Mouse (Mus musculus) myocyte (in vitro differentiated cells): ENCODE results near the gene Eid3. TPM values are rescaled to one million over a fixed set of nuclear protein-coding genes. Genes with fewer than 3 reads are reported as not detected.

Experiments
- H3K27me3 ChIP-seq: one replicate; pipeline ENCODE4 v1.6.1; 2011; ENCODE audit not compliant: control insufficient read depth, insufficient read depth, insufficient read length
- H3K36me3 ChIP-seq: one replicate; pipeline ENCODE4 v1.6.1; 2011; ENCODE audit not compliant: control insufficient read depth, insufficient read depth
- H3K4me2 ChIP-seq: one replicate; pipeline ENCODE4 v1.6.1; 2011; ENCODE audit warnings: low read depth, control low read depth
- H3K4me3 ChIP-seq: one replicate; pipeline ENCODE4 v1.5.1; 2011; ENCODE audit warnings: mild to moderate bottlenecking, control low read depth, moderate library complexity
- H3K79me2 ChIP-seq: one replicate; pipeline ENCODE4 v1.6.1; 2011; ENCODE audit not compliant: control insufficient read depth, insufficient read depth
- H3ac ChIP-seq: one replicate; pipeline ENCODE4 v1.6.1; 2011; ENCODE audit not compliant: control insufficient read depth, insufficient read length
- CEBPB ChIP-seq: IDR thresholded peaks from 2 replicates; pipeline ENCODE4 v1.6.1; 2011; ENCODE audit warnings: mild to moderate bottlenecking, moderate library complexity; ENCODE audit not compliant: poor library complexity, insufficient read depth, severe bottlenecking
- E2F4 ChIP-seq: IDR thresholded peaks from one replicate; pipeline ENCODE4 v1.6.1; 2011; ENCODE audit warnings: mild to moderate bottlenecking, control low read depth, moderate library complexity; ENCODE audit not compliant: insufficient read depth
- MAX ChIP-seq: IDR thresholded peaks from one replicate; pipeline ENCODE4 v1.6.1; 2011; ENCODE audit warnings: low read depth, mild to moderate bottlenecking, control low read depth
- MYOD1 ChIP-seq, 3 experiments: IDR thresholded peaks; one replicate each; pipeline ENCODE4 v1.6.1; 2011; ENCODE audit warnings: control low read depth in 2 of 3, low read depth in 2 of 3, mild to moderate bottlenecking in 2 of 3, moderate library complexity in 1 of 3; ENCODE audit not compliant: insufficient read length in 2 of 3, control insufficient read depth in 1 of 3
- MYOG ChIP-seq, 3 experiments: IDR thresholded peaks; one replicate each; pipeline ENCODE4 v1.6.1; 2011; ENCODE audit warnings: control low read depth in 2 of 3, low read depth in 2 of 3, mild to moderate bottlenecking in 2 of 3; ENCODE audit not compliant: insufficient read length in 2 of 3, control insufficient read depth in 1 of 3, insufficient read depth in 1 of 3
- POLR2A ChIP-seq: IDR thresholded peaks from one replicate; pipeline ENCODE4 v1.6.1; 2011; ENCODE audit warnings: low read depth, mild to moderate bottlenecking, control low read depth, moderate library complexity; ENCODE audit not compliant: insufficient read length
- POLR2AphosphoS2 ChIP-seq: IDR thresholded peaks from one replicate; pipeline ENCODE4 v1.6.1; 2011; ENCODE audit warnings: low read depth, control low read depth; ENCODE audit not compliant: insufficient read length
- REST ChIP-seq: IDR thresholded peaks from one replicate; pipeline ENCODE4 v1.6.1; 2011; ENCODE audit warnings: mild to moderate bottlenecking, control low read depth, moderate library complexity; ENCODE audit not compliant: insufficient read depth, insufficient read length
- SRF ChIP-seq: IDR thresholded peaks from one replicate; pipeline ENCODE4 v1.6.1; 2011; ENCODE audit warnings: low read depth; ENCODE audit not compliant: control insufficient read depth, insufficient read length
- TCF12 ChIP-seq: IDR thresholded peaks from one replicate; pipeline ENCODE4 v1.6.1; 2011; ENCODE audit warnings: mild to moderate bottlenecking, control low read depth; ENCODE audit not compliant: poor library complexity, insufficient read depth, severe bottlenecking
- TCF3 ChIP-seq: IDR thresholded peaks from one replicate; pipeline ENCODE4 v1.6.1; 2011; ENCODE audit warnings: low read depth, control low read depth; ENCODE audit not compliant: insufficient read length
- USF1 ChIP-seq: IDR thresholded peaks from one replicate; pipeline ENCODE4 v1.6.1; 2011; ENCODE audit warnings: low read depth, mild to moderate bottlenecking, control low read depth, moderate library complexity
- polyA plus RNA-seq: library from polyadenylated mRNA; unstranded; fragments of >200 nt; fragmentation: generic; extraction: Trizol; gene quantifications from one replicate; pipeline ENCODE4 v1.2.1, GENCODE M21; 2012; ENCODE audit warnings: missing spikeins

Eid3 gene
- polyA plus RNA-seq, 1 experiment = 0.43 TPM

GRCm38 (mm10) chr10:82887354-82887753 lies 20.9 kb downstream of the Eid3 start:
- H3ac ChIP-seq = no peak overlapping the region
- H3K27me3 ChIP-seq = no peaks in the 10 kb centered on the region
- no peaks in the 10 kb centered on the region for H3K79me2 ChIP-seq
- H3K4me3 ChIP-seq = no peak overlapping the region
- peaks cover 90% of the 10 kb centered on the region for H3K36me3 ChIP-seq
- no peak overlapping the region for H3K4me2 ChIP-seq
- TF ChIP-seq MYOD1 (IDR thresholded peaks at IDR 0.05; ENCODE audit: control insufficient read depth in 1 of 3, insufficient read length in 2 of 3, low read depth in 2 of 3) (no peak), E2F4 (no peak), TCF3 (no peak), POLR2AphosphoS2 (no peak), SRF (no peak), MYOG (IDR thresholded peaks at IDR 0.05; ENCODE audit: control insufficient read depth in 1 of 3, insufficient read depth in 1 of 3, insufficient read length in 2 of 3, low read depth in 2 of 3) (no peak), MAX (no peak), REST (no peak), USF1 (no peak), CEBPB (no peak), POLR2A (no peak), TCF12 (no peak)

DNA sequence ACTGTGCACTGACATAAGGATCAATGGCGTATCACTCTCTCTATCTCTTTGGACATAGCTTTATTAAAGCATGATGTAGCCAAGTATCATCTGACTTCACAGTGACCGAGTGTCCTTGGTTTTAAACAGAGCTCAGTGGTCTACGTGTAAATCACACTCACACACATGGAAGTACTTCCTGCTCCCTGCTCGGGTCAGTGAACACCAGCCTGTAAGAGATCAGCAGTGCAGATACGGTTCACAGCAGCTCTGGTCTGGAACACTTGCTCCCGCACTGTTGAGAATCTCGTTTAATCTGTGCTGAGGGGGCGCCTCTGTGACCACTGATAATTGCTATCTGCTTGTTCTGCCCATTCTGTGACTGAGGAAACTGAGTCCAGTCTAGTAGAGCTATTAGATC lies 22.1 kb downstream of the Eid3 start:
- Histone ChIP-seq H3K4me2 (no peak overlapping the region), H3K4me3 (no peak overlapping the region), H3K36me3 (peaks cover 84% of the 10 kb centered on the region), H3K79me2 (no peaks in the 10 kb centered on the region), H3ac (no peak overlapping the region), H3K27me3 (no peaks in the 10 kb centered on the region)
- peak; percentile 11 for TF ChIP-seq POLR2A
- no peak for TF ChIP-seq SRF

GRCm38 (mm10) chr10:82889447-82889973 lies 23.1 kb downstream of the Eid3 start:
- Histone ChIP-seq H3K79me2 (no peaks in the 10 kb centered on the region), H3ac (no peak overlapping the region), H3K4me3 (no peak overlapping the region), H3K36me3 (peaks cover 81% of the 10 kb centered on the region), H3K4me2 (no peak overlapping the region), H3K27me3 (no peaks in the 10 kb centered on the region)
- no peak for TF ChIP-seq USF1
- TF ChIP-seq MYOG (IDR thresholded peaks at IDR 0.05; ENCODE audit: control insufficient read depth in 1 of 3, insufficient read depth in 1 of 3, insufficient read length in 2 of 3, low read depth in 2 of 3) = no peak
- no peak for TF ChIP-seq MAX
- TF ChIP-seq CEBPB = no peak
- TF ChIP-seq POLR2AphosphoS2 = no peak
- TF ChIP-seq E2F4 = no peak
- no peak for TF ChIP-seq TCF12
- TF ChIP-seq REST = no peak
- TF ChIP-seq MYOD1 (IDR thresholded peaks at IDR 0.05; ENCODE audit: control insufficient read depth in 1 of 3, insufficient read length in 2 of 3, low read depth in 2 of 3) = no peak
- TF ChIP-seq SRF = no peak
- TF ChIP-seq POLR2A = no peak
- no peak for TF ChIP-seq TCF3

DNA sequence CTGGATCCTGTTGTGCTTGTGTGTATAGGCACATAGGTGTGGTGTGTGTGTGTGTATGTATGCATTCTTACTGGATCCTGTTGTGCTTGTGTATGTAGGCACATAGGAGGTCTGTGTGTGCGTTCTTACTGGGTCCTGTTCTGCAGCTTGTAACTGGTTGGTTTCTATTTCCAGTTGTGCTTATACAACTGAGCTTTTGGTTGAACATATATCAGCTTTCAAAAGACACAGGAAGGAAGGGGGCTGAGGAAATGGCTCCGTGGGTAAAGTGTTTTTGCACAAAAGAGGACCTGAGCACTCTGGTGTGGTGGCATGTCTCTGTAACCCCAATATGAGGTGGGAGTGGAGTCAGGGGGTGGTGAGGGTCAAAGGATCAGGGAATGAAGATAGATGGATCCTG lies 24.5 kb downstream of the Eid3 start:
- no peak overlapping the region for H3ac ChIP-seq
- TF ChIP-seq REST (no peak), MAX (no peak), USF1 (no peak), POLR2A (no peak)
- no peaks in the 10 kb centered on the region for H3K27me3 ChIP-seq
- H3K79me2 ChIP-seq = no peaks in the 10 kb centered on the region
- H3K4me2 ChIP-seq = no peak overlapping the region
- no peak overlapping the region for H3K4me3 ChIP-seq
- H3K36me3 ChIP-seq = peaks cover 81% of the 10 kb centered on the region

GRCm38 (mm10) chr10:82891427-82891826 lies 25.0 kb downstream of the Eid3 start:
- H3K4me3 ChIP-seq = no peak overlapping the region
- peaks cover 80% of the 10 kb centered on the region for H3K36me3 ChIP-seq
- H3K4me2 ChIP-seq = no peak overlapping the region

DNA sequence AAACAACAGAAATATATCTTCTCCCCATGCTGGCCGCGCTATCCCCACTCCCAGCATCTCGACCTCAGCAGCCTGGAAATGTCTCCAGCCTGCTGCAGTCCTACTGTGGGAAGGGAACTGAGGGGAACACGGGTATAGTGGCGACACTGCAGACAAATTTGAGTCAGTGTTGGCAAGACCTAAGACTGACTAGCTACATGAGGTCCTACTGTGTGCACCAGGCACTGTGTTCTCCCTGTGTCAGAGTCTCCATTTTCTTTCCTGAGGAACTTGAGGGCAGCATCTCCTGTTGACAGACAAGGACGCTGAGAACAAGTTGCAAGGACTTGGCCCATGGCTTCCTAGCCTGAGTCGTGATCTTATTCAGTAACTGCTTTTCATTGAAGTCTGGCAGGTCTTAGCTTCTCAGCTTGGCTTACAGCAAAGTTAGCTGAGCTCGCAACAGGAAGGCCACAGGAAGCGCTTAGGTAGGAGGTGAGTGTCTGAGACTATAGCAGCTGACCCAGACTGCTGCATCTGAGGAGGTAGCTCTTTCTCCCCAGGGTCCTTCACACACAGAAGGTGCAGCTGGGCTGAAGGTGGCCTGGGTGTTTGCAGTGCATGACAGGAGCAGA lies 26.1 kb downstream of the Eid3 start:
- peaks cover 75% of the 10 kb centered on the region for H3K36me3 ChIP-seq

More at GRCm38 (mm10) chr10:82891427-82891826, 25.0 kb downstream of the Eid3 start:
- H3K27me3 ChIP-seq = no peaks in the 10 kb centered on the region
- TF ChIP-seq TCF3 (no peak), MYOG (IDR thresholded peaks at IDR 0.05; ENCODE audit: control insufficient read depth in 1 of 3, insufficient read depth in 1 of 3, insufficient read length in 2 of 3, low read depth in 2 of 3) (no peak)
- H3ac ChIP-seq = no peak overlapping the region
- H3K79me2 ChIP-seq = no peaks in the 10 kb centered on the region

More for the DNA sequence above, 26.1 kb downstream of the Eid3 start:
- no peaks in the 10 kb centered on the region for H3K79me2 ChIP-seq
- H3ac ChIP-seq = no peak overlapping the region
- TF ChIP-seq MAX = no peak
- no peak for TF ChIP-seq SRF
- no peak for TF ChIP-seq E2F4
- no peak for TF ChIP-seq MYOD1 (IDR thresholded peaks at IDR 0.05; ENCODE audit: control insufficient read depth in 1 of 3, insufficient read length in 2 of 3, low read depth in 2 of 3)
- no peak for TF ChIP-seq CEBPB
- no peak for TF ChIP-seq POLR2A
- TF ChIP-seq POLR2AphosphoS2 = no peak
- TF ChIP-seq USF1 = no peak
- TF ChIP-seq MYOG (IDR thresholded peaks at IDR 0.05; ENCODE audit: control insufficient read depth in 1 of 3, insufficient read depth in 1 of 3, insufficient read length in 2 of 3, low read depth in 2 of 3) = no peak
- TF ChIP-seq REST = no peak
- no peak for TF ChIP-seq TCF3
- TF ChIP-seq TCF12 = no peak
- H3K27me3 ChIP-seq = no peaks in the 10 kb centered on the region
- no peak overlapping the region for H3K4me2 ChIP-seq
- H3K4me3 ChIP-seq = no peak overlapping the region
